ENCODE assay signal across 20 mouse cellular contexts in the genomic region with DNA sequence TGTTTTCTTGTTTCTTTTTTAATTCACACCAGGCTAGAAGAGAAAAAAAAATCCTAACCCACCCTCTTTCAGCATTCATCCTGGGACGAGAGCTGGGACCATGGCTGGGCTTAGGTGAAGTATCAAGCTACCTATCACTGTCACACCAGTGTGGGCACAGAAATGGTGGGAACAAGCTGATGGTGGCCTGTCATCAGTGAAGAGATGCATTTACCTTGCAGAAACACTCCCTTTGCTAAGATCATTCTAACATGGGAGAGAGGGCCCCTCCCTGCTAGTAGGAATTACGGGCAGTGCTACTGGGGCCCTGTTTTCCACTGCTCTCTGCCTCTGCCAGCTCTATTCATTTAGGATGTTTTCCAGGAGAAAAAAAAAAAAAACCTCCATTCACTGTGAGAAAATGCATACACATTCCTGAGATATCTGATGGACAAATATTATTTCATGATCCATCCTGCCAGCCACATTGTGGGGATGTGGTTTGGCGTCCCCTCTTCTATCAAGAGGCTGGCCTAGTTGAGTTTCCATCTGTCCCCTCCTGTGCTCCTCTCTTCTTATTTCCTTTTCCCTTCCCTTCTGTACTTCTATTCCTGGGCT.
DNase-seq lines count a peak whose midpoint lies in the region; ATAC-seq and TF ChIP-seq lines count a peak whose summit lies in the region.
"Had no signal": no experiment of that assay in that cellular context is flagged by ENCODE, and none has a peak within 500 bp of the region (broad histone marks: within the 10 kb centered on the region; RNA-seq: fewer than 3 reads in every experiment).

No protein-coding gene starts in this region.

- H3K79me2 ChIP-seq in myocyte (ENCODE audit: control insufficient read depth, insufficient read depth), result no peaks in the 10 kb centered on the region

- intact Hi-C loops in left cerebral cortex, adult 2 months (cut with DNase I), result loop anchor here (5.0 kb wide), 1 partner anchor 131 kb away; the partner anchor contains the start of gene Thbd

- H3K4me1 ChIP-seq in forebrain, postnatal 0 days (ENCODE audit: insufficient read depth), result no peaks in the 10 kb centered on the region
- no peaks in the 10 kb centered on the region for H3K4me1 ChIP-seq in forebrain, embryonic 13.5 days
- no peaks in the 10 kb centered on the region for H3K4me1 ChIP-seq in kidney, embryonic 16.5 days (ENCODE audit: insufficient read depth, low read length)
- H3K4me1 ChIP-seq: embryonic facial prominence, embryonic 12.5 days; hindbrain, embryonic 13.5 days had no signal

- TF ChIP-seq CTCF in forebrain, postnatal 0 days (IDR thresholded peaks at IDR 0.05; ENCODE audit: low read depth), result no peak
- TF ChIP-seq CTCF in left cerebral cortex, adult 2 months (IDR thresholded peaks at IDR 0.05), result no peak

- no peak for DNase-seq in forebrain, postnatal 0 days
- DNase-seq in left cerebral cortex, adult 2 months (ENCODE audit: extremely low spot score in 1 of 2, low spot score in 2 of 2), result no peak
- no peak for DNase-seq in left cerebral cortex, adult 9 months (ENCODE audit: low spot score in 2 of 2)
- peak; percentile 70 for DNase-seq in NIH3T3 (ENCODE audit: low read depth)
- DNase-seq in ovary, postnatal 14 days (ENCODE audit: low spot score), result no peak
- DNase-seq: adrenal gland, postnatal 25 days; cerebellum, adult 2 months; cerebellum, postnatal 10 days; embryo, embryonic 11 days; gastrocnemius, postnatal 14 days; heart, postnatal 10 days; heart, postnatal 4 days; kidney, adult 11 months had no signal

- no peak overlapping the region for H3K4me2 ChIP-seq in forebrain, postnatal 0 days (ENCODE audit: low read depth)
- H3K4me2 ChIP-seq in forebrain, embryonic 13.5 days, result no peak overlapping the region
- peak overlapping the region; percentile 21 for H3K4me2 ChIP-seq in myocyte (ENCODE audit: low read depth)
- H3K4me2 ChIP-seq in kidney, embryonic 16.5 days (replicated peaks; ENCODE audit: low read depth, low read length), result no peak overlapping the region
- H3K4me2 ChIP-seq: embryonic facial prominence, embryonic 12.5 days; hindbrain, embryonic 13.5 days had no signal

- H3K27me3 ChIP-seq in forebrain, postnatal 0 days (ENCODE audit: insufficient read depth, low read length), result no peaks in the 10 kb centered on the region
- H3K27me3 ChIP-seq in forebrain, embryonic 13.5 days, result no peaks in the 10 kb centered on the region
- no peaks in the 10 kb centered on the region for H3K27me3 ChIP-seq in myocyte (ENCODE audit: control insufficient read depth, insufficient read depth, insufficient read length)
- no peaks in the 10 kb centered on the region for H3K27me3 ChIP-seq in kidney, embryonic 16.5 days (ENCODE audit: insufficient read depth, low read length)
- H3K27me3 ChIP-seq: embryonic facial prominence, embryonic 12.5 days; hindbrain, embryonic 13.5 days had no signal

- no peaks in the 10 kb centered on the region for H3K36me3 ChIP-seq in forebrain, postnatal 0 days (ENCODE audit: insufficient read depth)
- H3K36me3 ChIP-seq in forebrain, embryonic 13.5 days (ENCODE audit: poor library complexity, severe bottlenecking), result no peaks in the 10 kb centered on the region
- H3K36me3 ChIP-seq in myocyte (ENCODE audit: control insufficient read depth, insufficient read depth), result no peaks in the 10 kb centered on the region
- H3K36me3 ChIP-seq in kidney, embryonic 16.5 days (ENCODE audit: insufficient read depth, low read length), result no peaks in the 10 kb centered on the region
- H3K36me3 ChIP-seq: embryonic facial prominence, embryonic 12.5 days; hindbrain, embryonic 13.5 days had no signal

- TF ChIP-seq POLR2A in myocyte (IDR thresholded peaks at IDR 0.05; ENCODE audit: insufficient read length, low read depth), result no peak

- H3ac ChIP-seq in myocyte (ENCODE audit: control insufficient read depth, insufficient read length), result no peak overlapping the region

- H3K9ac ChIP-seq in forebrain, postnatal 0 days, result no peak overlapping the region
- no peak overlapping the region for H3K9ac ChIP-seq in forebrain, embryonic 13.5 days
- H3K9ac ChIP-seq in kidney, embryonic 16.5 days (replicated peaks; ENCODE audit: low read length), result no peak overlapping the region
- H3K9ac ChIP-seq: embryonic facial prominence, embryonic 12.5 days; hindbrain, embryonic 13.5 days had no signal

- no peak overlapping the region for H3K4me3 ChIP-seq in forebrain, postnatal 0 days (ENCODE audit: low read depth, low read length)
- no peak overlapping the region for H3K4me3 ChIP-seq in forebrain, embryonic 13.5 days
- no peak overlapping the region for H3K4me3 ChIP-seq in left cerebral cortex, adult 2 months
- no peak overlapping the region for H3K4me3 ChIP-seq in myocyte
- no peak overlapping the region for H3K4me3 ChIP-seq in kidney, embryonic 16.5 days (ENCODE audit: low read length)
- H3K4me3 ChIP-seq: embryonic facial prominence, embryonic 12.5 days; hindbrain, embryonic 13.5 days had no signal

- WGBS in forebrain, postnatal 0 days, result 72% methylated on average over 3 of the region's 3 CpGs
- 74% methylated on average over 3 of the region's 3 CpGs for WGBS in forebrain, embryonic 13.5 days
- whole genome bisulfite sequencing in kidney, embryonic 16.5 days, result 62% methylated on average over 3 of the region's 3 CpGs

- peak; percentile 48 for ATAC-seq in forebrain, postnatal 0 days
- no peak for ATAC-seq in forebrain, embryonic 13.5 days
- no peak for ATAC-seq in kidney, embryonic 16.5 days (ENCODE audit: low FRiP score, low TSS enrichment)
- ATAC-seq: forebrain, embryonic 14.5 days; hindbrain, postnatal 0 days had no signal

- no peaks in the 10 kb centered on the region for H3K9me3 ChIP-seq in forebrain, postnatal 0 days (ENCODE audit: low read length)
- H3K9me3 ChIP-seq in forebrain, embryonic 13.5 days (replicated peaks), result no peaks in the 10 kb centered on the region
- H3K9me3 ChIP-seq in kidney, embryonic 16.5 days (ENCODE audit: low read length), result no peaks in the 10 kb centered on the region
- H3K9me3 ChIP-seq: embryonic facial prominence, embryonic 12.5 days; hindbrain, embryonic 13.5 days had no signal

- H3K27ac ChIP-seq in forebrain, postnatal 0 days (ENCODE audit: low read depth, low read length), result no peak overlapping the region
- no peak overlapping the region for H3K27ac ChIP-seq in forebrain, embryonic 13.5 days
- peak overlapping the region; percentile 66 for H3K27ac ChIP-seq in left cerebral cortex, adult 2 months
- H3K27ac ChIP-seq in kidney, embryonic 16.5 days (ENCODE audit: low read length), result no peak overlapping the region
- H3K27ac ChIP-seq: embryonic facial prominence, embryonic 12.5 days; hindbrain, embryonic 13.5 days; hindbrain, postnatal 0 days had no signal

TF ChIP-seq in myocyte, 11 proteins besides CTCF, POLR2A, EP300 and RAD21:
- TF ChIP-seq MAX (IDR thresholded peaks at IDR 0.05; ENCODE audit: low read depth), result no peak
- TF ChIP-seq TCF3 (IDR thresholded peaks at IDR 0.05; ENCODE audit: insufficient read length, low read depth), result no peak
- no peak for TF ChIP-seq REST (IDR thresholded peaks at IDR 0.05; ENCODE audit: insufficient read depth, insufficient read length)
- no peak for TF ChIP-seq SRF (IDR thresholded peaks at IDR 0.05; ENCODE audit: control insufficient read depth, insufficient read length, low read depth)
- no peak for TF ChIP-seq MYOG (IDR thresholded peaks at IDR 0.05; ENCODE audit: control insufficient read depth in 1 of 3, insufficient read depth in 1 of 3, insufficient read length in 2 of 3, low read depth in 2 of 3)
- TF ChIP-seq CEBPB (IDR thresholded peaks at IDR 0.05; ENCODE audit: insufficient read depth, poor library complexity, severe bottlenecking), result no peak
- TF ChIP-seq USF1 (IDR thresholded peaks at IDR 0.05; ENCODE audit: low read depth), result no peak
- TF ChIP-seq E2F4 (IDR thresholded peaks at IDR 0.05; ENCODE audit: insufficient read depth), result no peak
- TF ChIP-seq MYOD1 (IDR thresholded peaks at IDR 0.05; ENCODE audit: control insufficient read depth in 1 of 3, insufficient read length in 2 of 3, low read depth in 2 of 3), result no peak
- TF ChIP-seq POLR2AphosphoS2 (IDR thresholded peaks at IDR 0.05; ENCODE audit: insufficient read length, low read depth), result no peak
- TF ChIP-seq TCF12 (IDR thresholded peaks at IDR 0.05; ENCODE audit: insufficient read depth, poor library complexity, severe bottlenecking), result no peak
